Mouse (Mus musculus) stomach, embryonic 16.5 days (tissue): ENCODE data around the gene Olfr186. TPM values are rescaled to one million over a fixed set of nuclear protein-coding genes. Genes with fewer than 3 reads are reported as not detected.
"Not testable (repeated sequence)": the region's sequence is repeated elsewhere in the genome, so short reads cannot be mapped to it uniquely, and the experiment has no call there.

Experiments
- ATAC-seq: fragments of 200-750 bp; cut with Nextera tagmentation; 2 replicates; pipeline ENCODE4 v1.8.0; 2017; ENCODE audit warnings: moderate number of reproducible peaks, moderate TSS enrichment; ENCODE audit not compliant: insufficient read depth, low FRiP score
- H3K27ac ChIP-seq: fragments of 300-500 bp; sonication (generic); 2 replicates; pipeline ENCODE4 v1.5.1; 2014; ENCODE audit warnings: low read length
- H3K27me3 ChIP-seq: fragments of 300-500 bp; sonication (generic); 2 replicates; pipeline ENCODE4 v1.6.1; 2014; ENCODE audit warnings: low read length, control low read depth, mixed read lengths; ENCODE audit not compliant: control insufficient read depth, insufficient read depth
- H3K36me3 ChIP-seq: fragments of 300-500 bp; sonication (generic); 2 replicates; pipeline ENCODE4 v1.6.1; 2014; ENCODE audit warnings: low read length; ENCODE audit not compliant: control insufficient read depth, insufficient read depth
- H3K4me1 ChIP-seq: fragments of 300-500 bp; sonication (generic); 2 replicates; pipeline ENCODE4 v1.6.1; 2014; ENCODE audit warnings: low read length, control low read depth, mixed read lengths; ENCODE audit not compliant: control insufficient read depth, insufficient read depth
- H3K4me2 ChIP-seq: fragments of 300-500 bp; sonication (generic); 2 replicates; pipeline ENCODE4 v1.6.1; 2014; ENCODE audit warnings: low read depth, low read length, mixed read lengths
- H3K4me3 ChIP-seq: fragments of 300-500 bp; sonication (generic); replicated peaks from 2 replicates; pipeline ENCODE4 v1.5.1; 2014; ENCODE audit warnings: mild to moderate bottlenecking, low read length
- H3K9ac ChIP-seq: fragments of 300-500 bp; sonication (generic); 2 replicates; pipeline ENCODE4 v1.6.1; 2014; ENCODE audit warnings: low read length
- H3K9me3 ChIP-seq: fragments of 300-500 bp; sonication (generic); replicated peaks from 2 replicates; pipeline ENCODE4 v1.6.1; 2016; ENCODE audit warnings: low read length, control low read depth; ENCODE audit not compliant: control insufficient read depth
- WGBS: fragments of 180-500 bp; shearing (Covaris S2); extraction: QIAGEN DNeasy Blood & Tissue Kit; methylation state at CpG from one replicate; pipeline ENCODE4 v1.1.7; 2014; 5-methylcytosine and 5-hydroxymethylcytosine counted together
- polyA plus RNA-seq: library from polyadenylated mRNA; unstranded; fragments of >200 nt; fragmentation: Nextera tagmentation; extraction: Ambion mirVana; gene quantifications from 2 replicates; pipeline ENCODE4 v1.2.1, GENCODE M21; 2015

Olfr186 gene
- polyA plus RNA-seq: 0.21 TPM in 1 of 2 replicates, not detected in the other

DNA sequence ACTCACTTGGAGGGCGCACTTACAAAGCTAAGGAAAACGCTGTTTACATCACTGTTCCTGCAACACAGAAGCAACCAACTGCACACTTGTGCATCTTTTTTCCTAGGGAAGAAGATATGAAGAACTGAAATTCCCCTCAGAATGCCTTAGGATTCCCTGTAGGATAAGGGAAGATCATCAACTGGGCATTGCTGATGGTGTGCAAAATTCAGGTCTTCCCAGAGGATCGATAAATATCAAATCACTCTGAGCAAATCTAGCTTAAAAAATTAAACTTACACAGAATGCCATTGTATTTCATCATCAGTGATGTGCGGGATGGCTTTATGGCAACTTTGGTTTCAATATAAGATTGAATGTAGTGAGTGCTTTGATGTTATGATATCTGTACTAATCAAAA lies at the start of gene Olfr186:
TSS of gene Olfr186 (minus strand) at position 101 of the 400 bp plus-strand sequence.
- Histone ChIP-seq H3K4me1 (no peaks in the 10 kb centered on the region), H3K27ac (no peak within 1 kb of the TSS), H3K9me3 (no peaks in the 10 kb centered on the region), H3K36me3 (no peaks in the 10 kb centered on the region), H3K27me3 (no peaks in the 10 kb centered on the region), H3K4me3 (no peak within 1 kb of the TSS), H3K4me2 (no peak within 1 kb of the TSS), H3K9ac (no peak within 1 kb of the TSS)
- WGBS: 83% methylated on average over 4 of the region's 4 CpGs
- no peak for ATAC-seq

DNA sequence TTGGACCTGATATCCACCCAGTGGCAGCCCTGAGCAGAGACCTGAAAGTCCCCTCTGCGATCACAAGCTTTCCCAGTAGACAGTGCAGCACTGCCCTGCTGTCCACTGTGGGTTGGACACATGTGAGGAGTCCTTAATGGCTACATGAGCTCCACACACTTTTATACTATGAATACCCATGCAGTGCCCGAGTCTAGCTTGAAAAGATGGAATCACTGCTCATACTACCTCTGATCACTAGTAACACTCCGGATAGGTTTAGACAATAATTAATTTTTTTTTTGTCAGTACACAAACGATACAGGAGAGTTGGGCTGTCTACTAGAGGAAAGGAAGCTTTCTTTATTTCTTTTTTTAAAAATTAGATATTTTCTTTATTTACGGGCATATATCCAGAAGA lies 47.8 kb upstream of the Olfr186 start, which contains the start of gene Olfr190:
TSS of gene Olfr190 (minus strand) at position 101 of the 400 bp plus-strand sequence.
- ATAC-seq: no peak
- no peaks in the 10 kb centered on the region for H3K4me1 ChIP-seq
- no peak within 1 kb of the TSS for H3K4me2 ChIP-seq
- H3K9me3 ChIP-seq: no peaks in the 10 kb centered on the region
- no peak within 1 kb of the TSS for H3K9ac ChIP-seq
- H3K27me3 ChIP-seq: no peaks in the 10 kb centered on the region
- WGBS: 80% methylated on average over 5 of the region's 5 CpGs
- no peak within 1 kb of the TSS for H3K27ac ChIP-seq
- H3K36me3 ChIP-seq: no peaks in the 10 kb centered on the region
- H3K4me3 ChIP-seq: no peak within 1 kb of the TSS

DNA sequence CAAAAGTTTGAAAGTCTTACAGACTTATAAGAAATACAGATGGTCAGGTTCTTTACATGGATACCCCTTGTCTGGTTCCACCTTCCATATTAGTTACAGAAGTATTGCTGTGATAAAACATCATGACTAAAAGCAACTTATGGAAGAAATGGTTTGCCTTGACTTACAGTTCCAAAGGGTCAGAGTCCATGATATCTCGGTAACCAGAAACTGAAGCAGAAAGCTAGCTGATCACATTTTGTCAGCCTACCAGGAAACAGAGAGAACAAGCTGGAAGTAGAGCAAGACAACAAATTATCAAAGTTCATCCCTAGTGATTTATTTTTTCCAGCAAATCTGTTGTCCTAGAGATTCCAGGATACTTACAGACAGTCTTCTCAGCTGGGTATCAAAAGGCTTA lies 43.4 kb upstream of the Olfr186 start:
- H3K4me2 ChIP-seq: no peak overlapping the region
- no peak overlapping the region for H3K27ac ChIP-seq
- H3K4me1 ChIP-seq: no peaks in the 10 kb centered on the region
- H3K4me3 ChIP-seq: no peak overlapping the region
- H3K27me3 ChIP-seq: no peaks in the 10 kb centered on the region
- H3K9me3 ChIP-seq: no peaks in the 10 kb centered on the region
- WGBS: 76% methylated on average over 1 of the region's 1 CpGs
- H3K36me3 ChIP-seq: no peaks in the 10 kb centered on the region
- ATAC-seq: no peak
- no peak overlapping the region for H3K9ac ChIP-seq

DNA sequence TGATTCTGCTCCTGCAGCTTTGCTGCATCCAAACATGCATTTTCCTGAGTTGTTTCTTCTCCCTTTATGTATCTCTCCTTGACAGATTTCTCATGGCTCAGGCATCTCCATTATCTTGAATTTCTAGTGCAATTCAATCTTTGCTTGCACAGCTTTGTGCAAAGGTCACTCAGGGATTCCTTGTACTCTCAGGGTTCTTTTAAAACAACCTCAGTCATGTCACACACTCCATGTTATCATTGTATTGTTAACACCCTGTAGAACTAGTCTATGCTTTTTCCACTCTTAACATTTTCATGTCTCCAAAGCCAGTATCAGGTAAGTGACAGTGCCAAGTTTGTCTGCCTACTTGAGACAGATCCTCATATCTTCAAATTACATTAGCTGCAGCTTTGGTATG lies 41.7 kb upstream of the Olfr186 start:
- no peaks in the 10 kb centered on the region for H3K9me3 ChIP-seq
- no peaks in the 10 kb centered on the region for H3K4me1 ChIP-seq
- no peak for ATAC-seq
- H3K9ac ChIP-seq: no peak overlapping the region
- no peak overlapping the region for H3K4me2 ChIP-seq
- no peak overlapping the region for H3K4me3 ChIP-seq
- H3K27me3 ChIP-seq: no peaks in the 10 kb centered on the region
- H3K27ac ChIP-seq: no peak overlapping the region
- H3K36me3 ChIP-seq: no peaks in the 10 kb centered on the region

DNA sequence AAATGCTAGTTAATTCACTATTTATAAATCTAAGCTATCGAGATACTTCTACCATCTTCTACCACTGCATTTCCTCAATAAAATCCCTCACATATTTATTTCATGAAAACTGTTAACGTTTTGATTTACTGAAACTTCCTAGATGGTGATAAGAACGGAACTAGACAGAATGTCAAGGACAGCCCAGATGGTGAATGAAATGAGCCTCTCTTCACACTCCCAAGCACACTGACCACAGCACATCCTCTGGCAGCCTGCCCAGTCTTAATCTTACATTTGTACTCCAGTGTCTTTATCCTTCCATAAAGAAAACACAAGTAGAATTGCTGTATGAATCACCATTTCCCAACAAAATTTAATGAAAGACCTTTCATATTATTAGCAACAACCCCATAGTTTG lies 32.3 kb upstream of the Olfr186 start:
- not testable (repeated sequence) for ATAC-seq

DNA sequence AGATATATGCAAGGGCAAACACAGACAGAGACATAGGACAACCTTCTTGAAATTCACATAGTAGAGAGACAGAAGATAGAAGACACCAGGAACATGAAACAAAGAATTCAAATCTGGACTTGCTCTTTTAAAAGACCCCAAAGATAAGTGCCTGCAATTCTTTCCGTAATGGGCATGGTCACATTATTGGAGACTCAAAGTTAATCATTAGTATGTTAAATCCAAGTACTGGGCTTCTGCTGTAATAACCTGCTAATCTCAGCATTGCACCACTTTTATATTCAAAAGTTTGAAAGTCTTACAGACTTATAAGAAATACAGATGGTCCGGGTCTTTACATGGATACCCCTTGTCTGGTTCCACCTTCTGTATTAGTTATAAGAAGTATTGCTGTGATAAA lies 19.2 kb upstream of the Olfr186 start:
- not testable (repeated sequence) for H3K9me3 ChIP-seq, H3K4me3 ChIP-seq, H3K9ac ChIP-seq, H3K27me3 ChIP-seq, H3K27ac ChIP-seq, H3K36me3 ChIP-seq, H3K4me1 ChIP-seq, H3K4me2 ChIP-seq, ATAC-seq
- WGBS: 89% methylated on average over 2 of the region's 2 CpGs

More for the DNA sequence above, 32.3 kb upstream of the Olfr186 start:
- not testable (repeated sequence) for H3K4me1 ChIP-seq, H3K36me3 ChIP-seq, H3K9ac ChIP-seq, H3K27ac ChIP-seq, H3K4me3 ChIP-seq, H3K9me3 ChIP-seq, H3K4me2 ChIP-seq, H3K27me3 ChIP-seq
- WGBS: 56% methylated on average over 3 of the region's 3 CpGs

DNA sequence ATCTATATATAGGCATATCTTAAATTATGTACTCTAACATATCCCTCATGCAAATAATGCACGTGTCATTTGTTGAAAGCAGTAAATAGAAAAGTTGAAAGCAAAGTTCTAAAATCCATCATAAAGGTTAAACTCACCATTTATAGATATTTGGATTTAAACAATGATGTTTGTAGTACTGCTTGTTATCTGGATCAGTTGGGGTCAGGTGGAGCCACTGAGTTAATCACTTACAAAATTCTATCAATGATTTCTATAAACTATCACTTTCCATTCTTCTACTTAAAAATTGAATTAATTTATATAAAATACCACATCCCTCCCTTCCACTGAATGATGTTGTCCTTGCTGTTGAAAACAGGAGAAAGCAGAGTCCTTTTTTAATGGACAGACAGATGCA lies 18.8 kb upstream of the Olfr186 start:
- Histone ChIP-seq H3K9ac (no peak overlapping the region), H3K4me2 (no peak overlapping the region), H3K9me3 (no peaks in the 10 kb centered on the region), H3K4me3 (no peak overlapping the region), H3K27ac (no peak overlapping the region), H3K27me3 (no peaks in the 10 kb centered on the region), H3K4me1 (no peaks in the 10 kb centered on the region), H3K36me3 (no peaks in the 10 kb centered on the region)
- ATAC-seq: no peak
- 67% methylated on average over 1 of the region's 1 CpGs for WGBS

DNA sequence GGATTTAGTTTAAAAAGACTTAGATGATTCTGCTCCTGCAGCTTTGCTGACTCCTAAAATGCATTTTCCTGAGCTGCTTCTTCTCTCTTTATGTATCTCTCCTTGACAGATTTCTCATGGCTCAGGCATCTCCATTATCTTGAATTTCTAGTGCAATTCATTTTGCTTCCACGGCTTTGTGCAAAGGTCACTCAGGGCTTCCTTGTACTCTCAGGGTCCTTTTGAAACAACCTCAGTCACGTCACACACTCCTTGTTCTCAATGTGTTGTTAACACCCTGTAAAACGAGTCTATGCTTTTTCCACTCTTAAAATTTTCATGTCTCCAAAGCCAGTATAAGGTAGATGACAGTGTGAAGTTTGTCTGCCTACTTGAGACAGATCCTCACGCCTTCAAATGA lies 17.5 kb upstream of the Olfr186 start:
- WGBS: 58% methylated on average over 4 of the region's 4 CpGs
- Histone ChIP-seq H3K9ac (no peak overlapping the region), H3K4me1 (no peaks in the 10 kb centered on the region), H3K27ac (no peak overlapping the region), H3K9me3 (no peaks in the 10 kb centered on the region), H3K4me3 (no peak overlapping the region), H3K27me3 (no peaks in the 10 kb centered on the region), H3K4me2 (no peak overlapping the region), H3K36me3 (no peaks in the 10 kb centered on the region)
- no peak for ATAC-seq

DNA sequence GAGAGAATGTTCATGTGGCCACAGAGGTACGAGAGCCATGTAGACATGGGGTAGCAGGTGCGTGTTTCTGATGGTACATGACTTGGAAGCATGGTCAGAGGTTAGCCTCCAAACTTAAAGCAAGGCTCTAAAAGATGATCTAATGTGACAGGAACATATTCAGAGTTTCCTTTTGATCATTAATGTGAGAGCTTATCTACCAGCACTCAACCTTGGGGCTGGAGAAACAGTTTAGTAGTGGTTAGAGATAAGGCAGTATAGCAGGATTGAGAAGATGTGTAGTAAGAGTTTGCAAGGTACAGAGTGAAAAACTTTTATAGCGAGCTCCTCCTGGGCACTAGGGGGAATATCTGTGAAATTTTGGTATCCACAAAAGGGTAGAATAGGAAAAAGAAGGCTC lies 15.7 kb upstream of the Olfr186 start:
- Histone ChIP-seq H3K27me3 (no peaks in the 10 kb centered on the region), H3K27ac (no peak overlapping the region), H3K4me1 (no peaks in the 10 kb centered on the region), H3K9me3 (no peaks in the 10 kb centered on the region), H3K36me3 (no peaks in the 10 kb centered on the region), H3K4me3 (no peak overlapping the region), H3K4me2 (no peak overlapping the region), H3K9ac (no peak overlapping the region)
- WGBS: 83% methylated on average over 3 of the region's 3 CpGs
- no peak for ATAC-seq

DNA sequence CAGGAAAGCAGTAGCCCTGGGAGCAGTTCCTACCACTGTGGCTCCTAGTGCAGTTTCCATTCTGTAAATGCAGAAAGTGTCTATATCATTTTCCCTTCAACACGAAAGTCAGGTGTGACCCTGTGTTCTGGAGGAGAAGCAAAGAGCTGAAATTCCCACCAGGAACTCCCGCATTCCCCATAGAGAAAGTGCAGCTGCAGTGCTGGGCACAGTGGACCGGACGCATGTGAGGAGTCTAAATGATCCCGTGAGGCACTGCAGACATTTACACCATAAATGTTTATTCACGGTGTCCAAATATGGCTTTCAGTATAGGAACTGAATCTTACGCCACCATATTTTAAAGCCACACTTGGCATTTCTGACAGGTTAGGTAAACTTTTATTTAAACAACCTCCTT lies 9.6 kb upstream of the Olfr186 start, which contains the start of gene Olfr187:
TSS of gene Olfr187 (minus strand) at position 58 of the 400 bp plus-strand sequence.
- Histone ChIP-seq H3K4me3 (peak within 1 kb of the TSS; percentile 12), H3K9me3 (no peaks in the 10 kb centered on the region), H3K4me2 (peak within 1 kb of the TSS; percentile 39), H3K27ac (peak within 1 kb of the TSS; percentile 27; the same call in 1 of the 2 replicates), H3K36me3 (no peaks in the 10 kb centered on the region), H3K27me3 (no peaks in the 10 kb centered on the region), H3K9ac (no peak within 1 kb of the TSS), H3K4me1 (no peaks in the 10 kb centered on the region)
- WGBS: 55% methylated on average over 7 of the region's 7 CpGs
- peak; percentile 71 for ATAC-seq
